Mouse (Mus musculus) erythroblast, embryonic 14.5 days (primary cell): ENCODE measurements around the gene Tmc2.

ENCODE experiments used
- GATA1 ChIP-seq: IDR thresholded peaks from 2 replicates; pipeline ENCODE4 v1.6.1; 2012; ENCODE audit warnings: low read length, inconsistent platforms, mixed read lengths
- TAL1 ChIP-seq: IDR thresholded peaks from 3 replicates; pipeline ENCODE4 v1.6.1; 2012; ENCODE audit warnings: low read length, inconsistent platforms, mixed read lengths

- TF ChIP-seq TAL1 (no peak), GATA1 (no peak)
Measured at GRCm38 (mm10) chr2:130274149-130274861, 79.3 kb downstream of the Tmc2 start, which contains the start of gene Nop56.
